In genomic region chr9:70678682-70679131, GRCm38 (mm10) we compare ENCODE assay signal across 8 mouse cellular contexts. TPM values are rescaled to one million over a fixed set of nuclear protein-coding genes. Genes with fewer than 3 reads are reported as not detected.
A peak's percentile ranks its signal among the peaks of the same experiment; 100 is the strongest.
DNase-seq lines count a peak whose midpoint lies in the region; ATAC-seq and TF ChIP-seq lines count a peak whose summit lies in the region.

Gene Adam10 (plus strand): TSS chr9:70678997.

- H3K9me3 ChIP-seq in E14TG2a.4 (ENCODE audit: low read length) = no peaks in the 10 kb centered on the region
- H3K9me3 ChIP-seq in forebrain, embryonic 13.5 days (replicated peaks) = no peaks in the 10 kb centered on the region
- H3K9me3 ChIP-seq in liver, postnatal 0 days (ENCODE audit: low read length) = no peaks in the 10 kb centered on the region
- H3K9me3 ChIP-seq in neural tube, embryonic 14.5 days (ENCODE audit: control insufficient read depth, low read length) = no peaks in the 10 kb centered on the region

- H3K9ac ChIP-seq in forebrain, embryonic 13.5 days = peak within 1 kb of the TSS; percentile 94
- peak within 1 kb of the TSS; percentile 97 for H3K9ac ChIP-seq in liver, postnatal 0 days (replicated peaks)
- H3K9ac ChIP-seq in neural tube, embryonic 14.5 days (replicated peaks; ENCODE audit: low read depth, low read length) = peak within 1 kb of the TSS; percentile 92

- WGBS in forebrain, embryonic 13.5 days = under 1% methylated on average over 38 of the region's 48 CpGs
- under 1% methylated on average over 48 of the region's 48 CpGs for WGBS in large intestine, adult 2 months
- WGBS in liver, postnatal 0 days (ENCODE audit: insufficient replicate concordance) = under 1% methylated on average over 37 of the region's 48 CpGs
- under 1% methylated on average over 41 of the region's 48 CpGs for WGBS in neural tube, embryonic 14.5 days

- no peaks in the 10 kb centered on the region for H3K36me3 ChIP-seq in E14TG2a.4 (ENCODE audit: insufficient read depth, low read length)
- no peaks in the 10 kb centered on the region for H3K36me3 ChIP-seq in forebrain, embryonic 13.5 days (ENCODE audit: poor library complexity, severe bottlenecking)
- no peaks in the 10 kb centered on the region for H3K36me3 ChIP-seq in liver, postnatal 0 days (replicated peaks; ENCODE audit: insufficient read depth, low read length)
- H3K36me3 ChIP-seq in neural tube, embryonic 14.5 days (ENCODE audit: control insufficient read depth, insufficient read depth, low read length) = no peaks in the 10 kb centered on the region

- TF ChIP-seq CTCF in E14TG2a.4 (conservative IDR thresholded peaks at IDR 0.05; ENCODE audit: low read length) = no peak
- no peak for TF ChIP-seq CTCF in liver, postnatal 0 days (IDR thresholded peaks at IDR 0.05; ENCODE audit: low read depth)

- peak; percentile 99 for ATAC-seq in forebrain, embryonic 13.5 days
- ATAC-seq in liver, postnatal 0 days = peak; percentile 98
- peak; percentile 99 for ATAC-seq in neural tube, embryonic 14.5 days (ENCODE audit: low read depth)

- H3K4me2 ChIP-seq in forebrain, embryonic 13.5 days = peak within 1 kb of the TSS; percentile 89
- H3K4me2 ChIP-seq in liver, postnatal 0 days (ENCODE audit: low read depth, low read length) = peak within 1 kb of the TSS; percentile 88
- peak within 1 kb of the TSS; percentile 86 for H3K4me2 ChIP-seq in neural tube, embryonic 14.5 days (ENCODE audit: low read depth, low read length)

- H3K4me1 ChIP-seq in E14TG2a.4 (replicated peaks; ENCODE audit: low read depth, low read length) = peaks cover 13% of the 10 kb centered on the region
- H3K4me1 ChIP-seq in forebrain, embryonic 13.5 days = peaks cover 25% of the 10 kb centered on the region
- peaks cover 15% of the 10 kb centered on the region for H3K4me1 ChIP-seq in liver, postnatal 0 days (ENCODE audit: insufficient read depth)
- peaks cover 21% of the 10 kb centered on the region for H3K4me1 ChIP-seq in neural tube, embryonic 14.5 days (ENCODE audit: control insufficient read depth, insufficient read depth, low read length)

- intact Hi-C loops in heart, postnatal 10 days (cut with DNase I) = no loop called here

- no peak for TF ChIP-seq EP300 in liver, postnatal 0 days (IDR thresholded peaks at IDR 0.05; ENCODE audit: low read depth)

- H3K27ac ChIP-seq in forebrain, embryonic 13.5 days = peak within 1 kb of the TSS; percentile 98
- H3K27ac ChIP-seq in liver, postnatal 0 days (ENCODE audit: low read depth) = peak within 1 kb of the TSS; percentile 99
- peak within 1 kb of the TSS; percentile 93 for H3K27ac ChIP-seq in neural tube, embryonic 14.5 days (ENCODE audit: low read depth, low read length)

- peak; percentile 98 for DNase-seq in c-Kit-positive CD71-positive TER-119-positive erythroid progenitor cells, embryonic 14.5 days (ENCODE audit: low spot score)
- DNase-seq in heart, postnatal 10 days = peak; percentile 99
- peak; percentile 86 for DNase-seq in large intestine, adult 2 months (ENCODE audit: low read depth, low spot score)
- peak; percentile 100 for DNase-seq in liver, postnatal 0 days
- DNase-seq in testis, postnatal 10 days (ENCODE audit: low spot score) = peak; percentile 99

- H3K4me3 ChIP-seq in E14TG2a.4 (replicated peaks; ENCODE audit: low read length) = peak within 1 kb of the TSS; percentile 91
- H3K4me3 ChIP-seq in forebrain, embryonic 13.5 days = peak within 1 kb of the TSS; percentile 97
- peak within 1 kb of the TSS; percentile 95 for H3K4me3 ChIP-seq in liver, postnatal 0 days (ENCODE audit: low read depth, low read length)
- H3K4me3 ChIP-seq in neural tube, embryonic 14.5 days (ENCODE audit: low read depth, low read length) = peak within 1 kb of the TSS; percentile 97

- H3K27me3 ChIP-seq in E14TG2a.4 (ENCODE audit: insufficient read depth, low read length) = peaks cover 6% of the 10 kb centered on the region; the same call in 1 of the 2 replicates
- no peaks in the 10 kb centered on the region for H3K27me3 ChIP-seq in forebrain, embryonic 13.5 days
- H3K27me3 ChIP-seq in liver, postnatal 0 days (ENCODE audit: insufficient read depth, low read length) = no peaks in the 10 kb centered on the region
- no peaks in the 10 kb centered on the region for H3K27me3 ChIP-seq in neural tube, embryonic 14.5 days (ENCODE audit: control insufficient read depth, insufficient read depth, low read length)

RNA-seq across cellular contexts. Expression of gene Adam10, which starts in this region (rescaled TPM):
- 60.8 and 61.6 TPM in 2 replicates for polyA plus RNA-seq in forebrain, embryonic 13.5 days (2015; fragmentation: Nextera tagmentation; extraction: Ambion mirVana)
- total RNA-seq in heart, postnatal 10 days (2021) = 10 to 100 TPM; 66.0 to 80.3 TPM
- 12.9 and 24.1 TPM in 2 replicates for polyA plus RNA-seq in large intestine, adult 2 months (2012; rRNA removed)
- polyA plus RNA-seq in liver, postnatal 0 days (2015; fragmentation: Nextera tagmentation; extraction: Ambion mirVana) = 30.3 and 36.7 TPM in 2 replicates
- polyA plus RNA-seq in neural tube, embryonic 14.5 days (2014; fragmentation: Nextera tagmentation; extraction: Ambion mirVana) = 48.6 and 69.6 TPM in 2 replicates

Comparison
In these comparisons a context has a peak if more than half of its experiments do, and no peak if none do; other contexts are left out.
1. Peak in every context shown above with its lines: DNase-seq, ATAC-seq, H3K4me3 ChIP-seq and H3K27ac ChIP-seq.